Mouse (Mus musculus) intestine, embryonic 15.5 days (tissue): Measurements from ENCODE around the gene Stx6. TPM values are rescaled to one million over a fixed set of nuclear protein-coding genes. Genes with fewer than 3 reads are reported as not detected.

Experiments used
- ATAC-seq: fragments of 200-750 bp; cut with Nextera tagmentation; 2 replicates; pipeline ENCODE4 v1.8.0; 2017; ENCODE audit warnings: moderate TSS enrichment, moderate library complexity
- H3K27ac ChIP-seq: fragments of 300-500 bp; sonication (generic); 2 replicates; pipeline ENCODE4 v1.5.1; 2015; ENCODE audit warnings: mild to moderate bottlenecking, inconsistent platforms
- H3K27me3 ChIP-seq: fragments of 300-500 bp; sonication (generic); replicated peaks from 2 replicates; pipeline ENCODE4 v1.6.1; 2015; ENCODE audit warnings: inconsistent platforms
- H3K36me3 ChIP-seq: fragments of 300-500 bp; sonication (generic); 2 replicates; pipeline ENCODE4 v1.6.1; 2015; ENCODE audit warnings: inconsistent platforms
- H3K4me1 ChIP-seq: fragments of 300-500 bp; sonication (generic); replicated peaks from 2 replicates; pipeline ENCODE4 v1.6.1; 2015; ENCODE audit warnings: inconsistent platforms
- H3K4me2 ChIP-seq: fragments of 300-500 bp; sonication (generic); replicated peaks from 2 replicates; pipeline ENCODE4 v1.6.1; 2015; ENCODE audit warnings: mild to moderate bottlenecking, inconsistent platforms
- H3K4me3 ChIP-seq: fragments of 300-500 bp; sonication (generic); replicated peaks from 2 replicates; pipeline ENCODE4 v1.5.1; 2015; ENCODE audit warnings: inconsistent platforms
- H3K9ac ChIP-seq: fragments of 300-500 bp; sonication (generic); 2 replicates; pipeline ENCODE4 v1.6.1; 2015; ENCODE audit warnings: inconsistent platforms
- H3K9me3 ChIP-seq: fragments of 300-500 bp; sonication (generic); 2 replicates; pipeline ENCODE4 v1.6.1; 2016; ENCODE audit warnings: inconsistent platforms
- WGBS: fragments of 180-500 bp; shearing (Covaris S2); methylation state at CpG from one replicate; pipeline ENCODE4 v1.1.7; 2015; 5-methylcytosine and 5-hydroxymethylcytosine counted together
- polyA plus RNA-seq: library from polyadenylated mRNA; unstranded; fragments of >200 nt; fragmentation: Nextera tagmentation; extraction: Ambion mirVana; gene quantifications from 2 replicates; pipeline ENCODE4 v1.2.1, GENCODE M21; 2015

Gene Stx6
- polyA plus RNA-seq, 1 experiment from 2014 or later: 54.2 TPM

DNA sequence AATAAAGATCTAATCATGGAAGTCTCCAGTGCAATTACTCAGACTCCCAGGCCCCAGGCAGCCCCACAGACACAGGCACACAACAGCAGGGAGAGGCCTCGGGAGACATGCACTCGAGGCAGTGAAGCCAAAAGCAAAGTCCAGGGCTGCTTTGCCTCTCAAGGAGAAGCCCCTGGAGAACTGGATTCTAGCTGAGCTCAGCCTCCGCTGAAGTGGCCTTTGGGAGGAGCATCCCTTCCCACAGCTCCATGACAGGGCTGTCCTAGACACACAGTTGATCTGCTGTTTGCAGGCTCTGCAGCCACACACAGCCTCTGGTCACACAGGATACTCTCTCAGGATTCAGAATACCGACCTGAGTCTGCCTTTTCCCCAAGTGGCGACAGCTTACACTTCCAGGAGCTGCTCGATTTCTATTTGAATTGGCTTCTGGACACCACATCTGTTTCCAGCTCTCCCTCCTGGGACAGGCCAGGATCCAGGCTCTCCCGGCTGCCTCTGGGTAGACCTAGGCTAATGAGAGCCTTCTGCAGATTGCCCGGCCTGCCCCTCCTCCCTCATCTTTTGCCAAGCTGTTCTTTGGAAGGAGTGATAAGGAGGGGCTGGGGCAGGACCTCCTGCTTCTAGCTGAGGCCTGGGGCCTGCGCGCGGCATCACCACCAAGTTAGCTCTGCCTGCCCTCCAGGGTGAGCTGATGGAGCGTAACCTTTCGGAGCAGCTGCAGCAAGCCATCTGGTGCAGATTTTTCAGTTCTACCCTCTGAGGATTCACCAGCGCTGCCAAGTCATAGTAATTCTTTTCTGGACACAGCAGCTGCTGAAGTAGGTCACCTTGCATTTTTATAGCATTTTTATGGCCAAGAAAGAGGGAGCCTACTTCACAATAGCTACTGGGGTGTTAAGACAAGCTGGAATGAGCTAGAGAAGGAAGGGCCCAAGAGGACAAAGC lies 71.2 kb downstream of the Stx6 start:
- no peak overlapping the region for H3K4me3 ChIP-seq
- peaks cover 31% of the 10 kb centered on the region for H3K4me1 ChIP-seq
- ATAC-seq: no peak
- no peak overlapping the region for H3K4me2 ChIP-seq
- peak overlapping the region; percentile 38 for H3K27ac ChIP-seq
- no peaks in the 10 kb centered on the region for H3K9me3 ChIP-seq
- H3K27me3 ChIP-seq: no peaks in the 10 kb centered on the region
- no peak overlapping the region for H3K9ac ChIP-seq
- 45% methylated on average over 14 of the region's 14 CpGs for WGBS
- H3K36me3 ChIP-seq: no peaks in the 10 kb centered on the region

DNA sequence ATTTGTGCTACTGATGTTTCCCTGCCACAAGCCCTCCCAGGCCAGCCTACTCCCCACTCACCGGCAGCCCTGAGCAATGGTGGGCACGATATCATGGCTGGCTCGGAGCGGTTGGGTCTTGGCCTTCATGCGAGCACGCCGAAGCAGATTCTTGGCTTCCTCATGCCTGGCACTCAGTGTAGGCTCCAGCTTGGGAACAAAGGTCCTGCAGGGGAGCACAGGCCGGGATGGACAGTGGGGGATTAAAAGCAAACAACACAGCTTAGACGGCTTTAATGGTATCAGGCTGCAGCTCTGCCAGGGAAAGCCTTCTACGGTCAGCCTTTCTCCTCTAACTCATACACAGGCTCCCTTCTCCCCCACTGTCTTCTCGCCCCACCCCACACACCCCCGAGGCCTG lies 73.9 kb downstream of the Stx6 start:
- Histone ChIP-seq H3K9ac (0 out of 2 replicates have a peak overlapping the region, but pooled peaks have one; percentile 26), H3K4me3 (no peak overlapping the region), H3K4me2 (no peak overlapping the region), H3K27me3 (no peaks in the 10 kb centered on the region), H3K27ac (no peak overlapping the region), H3K36me3 (no peaks in the 10 kb centered on the region), H3K9me3 (no peaks in the 10 kb centered on the region), H3K4me1 (peaks cover 40% of the 10 kb centered on the region)
- 65% methylated on average over 12 of the region's 12 CpGs for WGBS
- no peak for ATAC-seq

- H3K36me3 ChIP-seq: no peaks in the 10 kb centered on the region
- no peaks in the 10 kb centered on the region for H3K9me3 ChIP-seq
- peaks cover 40% of the 10 kb centered on the region for H3K4me1 ChIP-seq
- H3K4me3 ChIP-seq: no peak overlapping the region
- ATAC-seq: no peak
- H3K27ac ChIP-seq: no peak overlapping the region
- H3K4me2 ChIP-seq: no peak overlapping the region
- WGBS: 69% methylated on average over 6 of the region's 6 CpGs
- 0 out of 2 replicates have a peak overlapping the region, but pooled peaks have one; percentile 26 for H3K9ac ChIP-seq
- no peaks in the 10 kb centered on the region for H3K27me3 ChIP-seq
Measured at GRCm38 (mm10) chr1:155232786-155233185, 74.3 kb downstream of the Stx6 start.

DNA sequence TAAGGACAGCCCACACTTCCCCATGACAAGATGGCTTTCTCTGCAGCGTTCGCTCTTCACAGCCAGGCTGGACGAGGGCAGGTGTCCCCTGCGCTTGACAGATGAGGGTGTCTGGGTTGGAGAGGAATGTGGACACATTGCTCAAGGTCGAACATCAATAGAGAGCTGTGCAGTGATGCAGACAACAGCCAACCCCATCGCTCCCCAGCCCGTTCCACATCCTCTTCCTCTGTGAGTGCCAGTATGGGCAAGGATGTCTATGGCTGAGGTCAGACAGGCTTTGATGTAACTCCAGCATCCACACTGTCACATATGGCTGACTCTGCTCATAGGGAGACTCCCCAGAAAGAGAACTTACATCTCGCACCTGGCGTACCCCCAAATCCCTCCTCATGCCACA lies 74.9 kb downstream of the Stx6 start:
- no peak overlapping the region for H3K9ac ChIP-seq
- no peaks in the 10 kb centered on the region for H3K36me3 ChIP-seq
- WGBS: 84% methylated on average over 9 of the region's 9 CpGs
- H3K4me2 ChIP-seq: no peak overlapping the region
- H3K4me3 ChIP-seq: no peak overlapping the region
- no peak for ATAC-seq
- H3K9me3 ChIP-seq: no peaks in the 10 kb centered on the region
- H3K27ac ChIP-seq: no peak overlapping the region
- no peaks in the 10 kb centered on the region for H3K27me3 ChIP-seq
- H3K4me1 ChIP-seq: peaks cover 40% of the 10 kb centered on the region

DNA sequence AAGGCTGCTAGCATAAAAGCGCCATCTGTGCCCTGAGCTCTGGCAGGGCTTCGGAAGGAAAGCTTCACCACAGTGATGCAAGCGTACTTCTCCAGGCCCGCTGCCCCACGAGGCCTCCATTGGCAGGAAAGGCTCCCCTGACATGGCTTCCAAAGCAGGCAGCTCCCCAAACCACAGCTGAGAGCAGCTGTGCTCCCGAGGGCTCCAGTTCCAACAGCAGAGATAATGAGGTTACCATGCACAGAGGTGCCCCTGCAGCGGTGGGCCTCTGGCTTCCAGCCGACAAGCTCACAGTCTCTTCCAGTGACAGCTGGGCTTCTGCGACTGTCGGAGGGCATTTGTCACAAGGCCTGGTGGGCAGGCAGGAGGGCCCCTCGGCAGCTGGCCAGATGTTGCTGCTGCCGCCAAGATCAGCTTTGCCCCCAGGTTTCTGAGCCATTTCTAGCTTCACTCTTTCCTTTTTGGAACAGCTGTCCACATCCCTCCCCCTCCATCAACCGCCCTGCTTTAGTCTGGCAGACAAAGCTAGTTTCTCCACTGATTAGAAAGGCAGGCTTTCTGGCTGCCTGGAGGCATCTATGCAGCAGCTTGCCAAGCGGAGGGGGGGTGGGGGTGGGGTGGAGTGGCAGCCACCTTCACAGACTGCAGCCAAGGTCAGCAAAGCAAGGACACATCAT lies 75.6 kb downstream of the Stx6 start:
- Histone ChIP-seq H3K9me3 (no peaks in the 10 kb centered on the region), H3K27me3 (no peaks in the 10 kb centered on the region), H3K4me2 (0 out of 2 replicates have a peak overlapping the region, but pooled peaks have one; percentile 28), H3K4me1 (peaks cover 40% of the 10 kb centered on the region), H3K4me3 (no peak overlapping the region), H3K36me3 (no peaks in the 10 kb centered on the region), H3K27ac (peak overlapping the region; percentile 82), H3K9ac (no peak overlapping the region; the same call in 1 of the 2 replicates)
- 40% methylated on average over 14 of the region's 14 CpGs for WGBS
- peak; percentile 54 for ATAC-seq

- no peak for ATAC-seq
- WGBS: 15% methylated on average over 2 of the region's 2 CpGs
Measured at GRCm38 (mm10) chr1:155235641-155236040, 77.1 kb downstream of the Stx6 start.

GRCm38 (mm10) chr1:155236306-155237024 lies 78.0 kb downstream of the Stx6 start:
- peaks cover 31% of the 10 kb centered on the region for H3K4me1 ChIP-seq
- H3K4me3 ChIP-seq: no peak overlapping the region
- H3K27me3 ChIP-seq: no peaks in the 10 kb centered on the region
- H3K9me3 ChIP-seq: no peaks in the 10 kb centered on the region
- WGBS: 63% methylated on average over 13 of the region's 13 CpGs
- H3K27ac ChIP-seq: no peak overlapping the region
- H3K36me3 ChIP-seq: no peaks in the 10 kb centered on the region
- H3K4me2 ChIP-seq: no peak overlapping the region
- no peak overlapping the region for H3K9ac ChIP-seq
- no peak for ATAC-seq

More at GRCm38 (mm10) chr1:155235641-155236040, 77.1 kb downstream of the Stx6 start:
- Histone ChIP-seq H3K27ac (no peak overlapping the region), H3K9me3 (no peaks in the 10 kb centered on the region), H3K27me3 (no peaks in the 10 kb centered on the region), H3K4me2 (no peak overlapping the region), H3K4me3 (no peak overlapping the region), H3K4me1 (peaks cover 31% of the 10 kb centered on the region), H3K9ac (no peak overlapping the region), H3K36me3 (no peaks in the 10 kb centered on the region)

DNA sequence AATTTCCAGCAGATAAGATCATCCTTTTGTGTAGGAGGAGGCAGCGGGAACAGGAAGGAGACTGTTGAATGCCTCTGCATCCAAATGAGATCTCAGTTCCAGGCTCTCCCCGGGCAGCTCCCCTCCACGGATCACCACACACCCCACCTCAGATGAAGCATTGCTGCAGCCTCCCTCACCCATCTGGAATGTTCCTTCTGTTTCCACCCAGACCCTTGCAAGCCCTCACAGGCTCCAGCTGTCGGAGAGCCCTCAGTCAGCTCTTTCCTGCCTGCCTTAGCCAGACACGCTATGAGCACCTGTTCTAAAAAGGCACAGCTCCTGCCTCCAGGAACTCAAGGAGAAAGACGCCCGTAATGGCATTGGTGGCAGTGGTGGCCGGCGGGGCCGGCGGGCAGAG lies 78.9 kb downstream of the Stx6 start:
- no peaks in the 10 kb centered on the region for H3K36me3 ChIP-seq
- peak; percentile 18; the same call in 1 of the 2 replicates for ATAC-seq
- peaks cover 29% of the 10 kb centered on the region for H3K4me1 ChIP-seq
- H3K4me3 ChIP-seq: no peak overlapping the region
- no peak overlapping the region for H3K4me2 ChIP-seq
- H3K9me3 ChIP-seq: no peaks in the 10 kb centered on the region
- H3K27ac ChIP-seq: no peak overlapping the region
- no peaks in the 10 kb centered on the region for H3K27me3 ChIP-seq
- H3K9ac ChIP-seq: no peak overlapping the region
- WGBS: 71% methylated on average over 11 of the region's 11 CpGs

DNA sequence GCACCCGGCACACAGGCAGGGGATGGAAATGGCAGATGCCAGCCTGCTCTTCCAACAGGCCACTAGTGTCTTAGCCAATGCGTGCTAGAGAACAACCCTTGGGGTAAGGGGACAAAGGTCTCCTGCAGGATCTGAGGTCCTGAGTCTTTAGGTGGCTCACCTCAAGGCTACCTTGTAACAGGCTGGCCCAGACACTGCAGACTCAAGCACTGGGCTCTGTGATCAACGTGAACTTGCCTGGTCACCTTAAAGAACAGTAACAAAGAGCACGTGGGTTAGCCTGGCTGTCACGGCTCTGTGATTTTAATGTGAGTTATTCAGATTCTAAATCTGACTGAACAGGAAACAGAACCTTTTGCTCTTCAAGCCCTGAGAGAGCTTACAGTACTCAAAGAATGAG lies 79.6 kb downstream of the Stx6 start:
- Histone ChIP-seq H3K27me3 (no peaks in the 10 kb centered on the region), H3K4me3 (no peak overlapping the region), H3K9ac (no peak overlapping the region), H3K4me2 (no peak overlapping the region), H3K36me3 (no peaks in the 10 kb centered on the region), H3K9me3 (no peaks in the 10 kb centered on the region), H3K27ac (no peak overlapping the region), H3K4me1 (peaks cover 22% of the 10 kb centered on the region)
- 87% methylated on average over 5 of the region's 5 CpGs for WGBS
- no peak for ATAC-seq

- Histone ChIP-seq H3K9me3 (no peaks in the 10 kb centered on the region), H3K4me3 (no peak overlapping the region), H3K36me3 (no peaks in the 10 kb centered on the region), H3K9ac (no peak overlapping the region), H3K27me3 (peaks cover 4% of the 10 kb centered on the region; the same call in 1 of the 2 replicates), H3K4me2 (no peak overlapping the region), H3K27ac (no peak overlapping the region), H3K4me1 (peaks cover 12% of the 10 kb centered on the region)
- no peak for ATAC-seq
- 73% methylated on average over 4 of the region's 4 CpGs for WGBS
Measured at GRCm38 (mm10) chr1:155239169-155239568, 80.7 kb downstream of the Stx6 start.

GRCm38 (mm10) chr1:155239962-155240717 lies 81.6 kb downstream of the Stx6 start:
- Histone ChIP-seq H3K36me3 (no peaks in the 10 kb centered on the region), H3K4me1 (peaks cover 13% of the 10 kb centered on the region), H3K9me3 (no peaks in the 10 kb centered on the region), H3K9ac (no peak overlapping the region), H3K4me3 (no peak overlapping the region), H3K27ac (no peak overlapping the region), H3K27me3 (peaks cover 13% of the 10 kb centered on the region), H3K4me2 (no peak overlapping the region)
- ATAC-seq: no peak
- 79% methylated on average over 6 of the region's 6 CpGs for WGBS
